Mouse (Mus musculus): Measurements from ENCODE around the gene Gfpt1.

- TF ChIP-seq TAL1 (IDR thresholded peaks at IDR 0.05; ENCODE audit: low read length): no peak
- TF ChIP-seq GATA1 (IDR thresholded peaks at IDR 0.05; ENCODE audit: low read length): no peak
Observed at GRCm38 (mm10) chr6:87042337-87043130, at the start of gene Gfpt1.

All from erythroblast, embryonic 14.5 days (primary cell).